Mouse (Mus musculus) adrenal gland, postnatal 14 days (tissue): ENCODE results near the gene Nrf1. TPM values are rescaled to one million over a fixed set of nuclear protein-coding genes. Genes with fewer than 3 reads are reported as not detected.

Experiments
- DNase-seq: peaks from one replicate; pipeline ENCODE4 v3.0.0; 2021; ENCODE audit warnings: mixed read lengths
- total RNA-seq: library from RNA; stranded (reverse); gene quantifications from 2 replicates; pipeline ENCODE4 v1.2.3, GENCODE M21; 2021

The Nrf1 gene
- total RNA-seq, 1 experiment from 2014 or later, result 23.3 TPM

DNA sequence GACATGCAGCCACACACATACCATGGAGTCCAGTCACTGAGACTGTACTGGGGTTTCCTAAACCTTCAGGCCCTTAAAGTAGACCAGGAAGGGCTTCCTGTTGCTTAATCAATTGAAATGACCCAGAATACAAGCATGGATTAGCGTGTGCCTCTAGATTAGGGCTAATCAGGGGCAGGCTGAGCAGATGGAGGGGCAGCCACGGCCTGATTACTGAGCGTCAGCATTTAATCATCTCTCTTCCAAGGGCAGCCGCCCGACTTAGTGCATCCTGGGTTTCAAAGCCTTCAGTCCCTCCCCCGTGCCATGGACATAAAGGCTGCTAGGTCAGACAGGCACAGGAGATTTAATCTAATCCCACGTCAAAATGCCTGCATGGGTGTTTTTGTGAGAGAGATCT, 99.3 kb downstream of the Nrf1 start:
- no peak for DNase-seq

DNA sequence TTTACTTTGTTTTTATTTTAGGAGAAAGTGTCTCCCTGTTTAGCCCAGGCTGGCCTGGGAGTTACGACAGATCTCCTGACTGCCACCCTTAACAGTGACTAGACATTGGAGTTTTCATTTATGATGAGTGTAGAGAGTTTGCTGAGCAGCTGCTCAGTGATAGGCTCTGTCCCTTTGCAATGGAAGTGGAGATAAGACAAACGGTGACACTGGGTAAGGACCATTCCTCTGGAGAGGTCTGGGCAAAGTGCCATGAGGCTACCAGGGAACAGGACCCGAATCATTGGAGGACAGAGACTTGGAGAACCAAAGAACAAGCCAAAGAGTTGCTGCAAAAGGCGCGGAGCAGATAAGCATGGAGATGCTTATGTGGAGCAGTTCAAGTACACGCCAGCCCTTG, 100.0 kb downstream of the Nrf1 start:
- DNase-seq, result no peak

GRCm38 (mm10) chr6:30150471-30150870, 102.7 kb downstream of the Nrf1 start:
- DNase-seq, result no peak

GRCm38 (mm10) chr6:30152163-30152562, 104.4 kb downstream of the Nrf1 start:
- DNase-seq, result no peak

GRCm38 (mm10) chr6:30152649-30153048, 104.9 kb downstream of the Nrf1 start:
- peak; percentile 28 for DNase-seq

GRCm38 (mm10) chr6:30153076-30153475, 105.3 kb downstream of the Nrf1 start:
- DNase-seq, result no peak

DNA sequence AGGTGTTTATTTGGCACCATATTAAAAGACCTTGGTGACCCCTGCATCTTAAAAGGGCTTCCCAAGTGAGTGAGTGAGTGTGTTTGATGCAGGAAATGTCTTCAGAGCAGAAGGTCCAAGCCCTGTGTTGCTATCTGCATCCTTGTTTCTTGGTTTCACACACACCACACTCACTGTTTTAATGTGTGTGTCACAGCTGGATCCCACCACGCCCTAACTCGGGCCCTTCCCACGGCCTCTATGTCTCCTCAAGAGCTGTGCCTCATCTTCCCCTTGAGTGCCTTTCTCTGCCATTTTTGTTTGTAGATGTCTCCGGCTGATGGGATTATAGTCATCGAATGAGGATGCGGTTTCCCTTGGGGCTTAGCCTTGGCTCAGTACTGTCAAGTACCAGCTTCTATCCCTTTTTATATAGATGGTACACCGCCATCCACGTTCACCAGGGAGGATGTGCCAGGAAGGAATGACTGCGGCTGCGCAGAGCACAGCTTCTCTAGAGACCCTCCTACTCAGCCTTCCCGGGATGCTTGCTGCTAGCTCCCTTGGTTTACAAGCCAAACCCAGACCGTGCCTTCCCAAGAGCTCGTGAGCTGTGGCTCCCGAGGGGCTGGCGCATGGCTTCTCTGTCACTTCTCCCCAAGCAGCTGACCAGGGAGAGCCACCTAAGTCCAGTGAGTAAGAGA, 106.1 kb downstream of the Nrf1 start:
- no peak for DNase-seq

- no peak for DNase-seq
Measured at GRCm38 (mm10) chr6:30159516-30160045, 111.8 kb downstream of the Nrf1 start.

GRCm38 (mm10) chr6:30160408-30160807, 112.6 kb downstream of the Nrf1 start:
- DNase-seq, result no peak

- peak; percentile 34 for DNase-seq
Measured at GRCm38 (mm10) chr6:30161618-30162017, 113.8 kb downstream of the Nrf1 start.

DNA sequence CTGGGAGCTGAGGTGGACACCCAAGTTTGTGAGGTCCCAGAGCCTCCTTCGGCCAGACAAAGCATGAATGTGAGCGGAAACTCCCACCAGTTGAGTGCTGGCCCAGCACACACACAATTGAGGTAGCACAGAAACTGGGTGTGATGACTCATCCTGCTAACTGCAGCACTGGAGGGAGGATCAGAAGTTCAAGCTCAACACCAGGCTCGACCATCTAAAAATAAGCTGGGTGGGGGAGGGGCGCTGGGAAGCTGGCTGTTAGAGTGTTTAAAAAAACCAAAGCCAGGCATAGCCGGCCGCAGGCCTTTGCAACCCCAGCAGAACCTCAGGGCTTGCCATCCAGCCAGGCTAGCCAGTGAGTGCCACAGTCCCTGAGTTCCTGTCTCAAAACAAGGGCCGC, 114.3 kb downstream of the Nrf1 start:
- no peak for DNase-seq

- no peak for DNase-seq
Measured at GRCm38 (mm10) chr6:30166349-30166748, 118.6 kb downstream of the Nrf1 start.

GRCm38 (mm10) chr6:30167192-30167591, 119.4 kb downstream of the Nrf1 start:
- no peak for DNase-seq

DNA sequence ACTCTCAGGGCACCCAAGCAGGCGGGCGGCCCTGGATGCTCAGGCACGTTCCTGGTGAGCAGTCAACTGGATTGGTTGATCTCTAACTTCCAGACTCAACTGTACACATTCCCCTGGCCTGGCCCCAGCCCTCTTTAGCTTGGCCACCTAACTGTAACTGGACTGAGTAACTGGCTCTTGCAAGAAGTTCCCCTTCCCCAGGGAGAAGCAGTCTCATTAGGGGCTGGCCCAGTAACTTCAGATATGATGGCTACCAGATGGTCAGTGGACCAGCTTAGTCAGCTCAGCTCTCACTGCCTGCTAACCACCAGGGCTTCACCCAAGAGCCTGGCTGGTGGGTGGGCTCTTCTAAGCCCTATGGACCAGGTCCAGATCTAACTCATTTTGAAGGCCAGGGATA, 120.5 kb downstream of the Nrf1 start:
- no peak for DNase-seq

GRCm38 (mm10) chr6:30169148-30169547, 121.4 kb downstream of the Nrf1 start:
- no peak for DNase-seq

DNA sequence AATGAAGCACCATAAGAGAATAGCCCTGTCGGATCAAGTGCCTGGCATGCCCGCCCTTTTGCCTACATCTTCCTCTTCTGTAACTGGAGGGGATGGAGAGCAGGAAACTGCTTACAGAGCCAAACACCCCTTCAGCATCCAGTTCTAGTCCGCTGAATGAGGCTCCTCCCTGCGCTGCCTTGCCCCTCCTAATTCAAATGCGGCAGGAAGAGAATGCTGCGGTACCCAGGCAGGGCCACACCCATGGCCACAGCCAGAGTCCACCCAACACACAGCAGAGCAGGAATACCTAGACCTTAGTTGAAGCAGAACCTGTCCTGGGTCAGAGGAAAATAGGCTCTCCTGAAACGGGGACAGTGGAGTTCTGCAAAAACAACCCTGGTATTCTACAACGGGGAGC, 123.4 kb downstream of the Nrf1 start:
- no peak for DNase-seq

DNA sequence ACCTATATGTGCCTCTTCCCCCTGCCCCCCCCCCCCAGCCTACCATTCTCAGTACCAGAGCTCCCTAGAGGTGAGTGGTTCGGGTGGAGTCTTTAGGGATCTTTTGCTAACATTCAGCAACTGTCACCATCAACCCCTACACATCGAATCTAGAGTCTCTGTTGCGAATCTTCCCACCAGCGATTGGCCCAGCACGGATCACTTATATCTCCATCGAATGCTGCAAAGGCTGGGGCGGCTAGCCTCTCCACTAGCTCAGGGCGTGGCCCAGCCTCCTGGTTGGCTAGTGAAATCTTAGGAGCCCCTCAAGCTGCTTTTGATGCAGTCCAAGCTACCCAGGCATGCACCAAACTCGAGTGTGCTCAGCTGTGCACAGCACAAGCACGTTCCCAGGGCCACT, 124.2 kb downstream of the Nrf1 start:
- DNase-seq, result no peak

DNA sequence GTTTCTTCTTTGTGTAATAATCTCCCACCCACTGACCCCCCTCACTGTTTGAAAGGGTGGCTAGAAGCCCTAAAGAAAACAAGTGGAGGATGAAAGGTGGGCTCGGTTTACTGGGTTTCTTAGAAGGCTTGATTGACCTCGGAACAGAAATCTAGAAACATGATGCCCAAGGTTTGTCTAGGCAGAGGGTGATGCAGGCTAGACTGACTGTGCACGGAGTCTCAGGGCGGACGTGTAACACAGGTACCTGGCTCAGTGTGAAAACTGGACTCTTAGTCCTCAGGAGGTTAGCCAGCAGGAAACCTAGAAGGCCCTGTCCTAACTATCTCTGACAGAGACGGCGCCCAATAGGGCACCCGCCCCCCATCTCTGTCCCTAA, 124.6 kb downstream of the Nrf1 start:
- DNase-seq, result no peak

DNA sequence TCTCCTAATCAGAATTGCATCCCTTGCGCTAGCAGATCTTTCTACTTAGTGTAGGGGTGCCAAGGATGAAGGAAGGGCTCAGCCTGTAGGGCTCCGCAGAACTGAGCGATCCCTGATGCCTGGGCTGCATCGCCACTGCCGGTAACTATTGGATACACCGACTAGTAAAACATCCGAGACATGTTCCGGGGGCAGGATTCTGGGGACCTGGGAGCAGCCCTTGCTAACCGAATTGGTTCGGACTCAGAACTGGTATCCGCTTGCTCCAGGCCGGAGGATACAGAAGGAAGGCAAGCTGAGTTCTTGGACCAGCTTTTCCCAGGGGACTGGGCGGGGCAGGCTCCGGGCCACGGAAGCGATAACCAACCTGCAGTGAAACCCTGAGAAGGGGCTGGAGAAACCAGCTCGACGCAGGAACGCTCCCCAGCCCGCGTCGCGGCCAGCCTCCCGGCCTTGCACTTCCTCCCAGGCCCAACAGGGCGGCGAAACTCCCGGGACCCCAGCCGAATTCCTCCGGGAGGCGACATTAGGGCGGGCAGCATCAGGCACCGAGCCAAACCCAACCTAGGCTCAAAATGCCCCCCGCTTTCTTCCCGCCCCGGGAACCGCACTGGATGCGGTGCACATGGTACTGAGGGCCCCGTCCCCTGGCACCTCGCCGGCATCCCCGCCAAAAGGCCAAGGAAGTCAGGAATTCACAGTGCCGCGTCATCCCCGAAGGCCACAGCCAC, 125.2 kb downstream of the Nrf1 start:
- peak; percentile 54 for DNase-seq

DNA sequence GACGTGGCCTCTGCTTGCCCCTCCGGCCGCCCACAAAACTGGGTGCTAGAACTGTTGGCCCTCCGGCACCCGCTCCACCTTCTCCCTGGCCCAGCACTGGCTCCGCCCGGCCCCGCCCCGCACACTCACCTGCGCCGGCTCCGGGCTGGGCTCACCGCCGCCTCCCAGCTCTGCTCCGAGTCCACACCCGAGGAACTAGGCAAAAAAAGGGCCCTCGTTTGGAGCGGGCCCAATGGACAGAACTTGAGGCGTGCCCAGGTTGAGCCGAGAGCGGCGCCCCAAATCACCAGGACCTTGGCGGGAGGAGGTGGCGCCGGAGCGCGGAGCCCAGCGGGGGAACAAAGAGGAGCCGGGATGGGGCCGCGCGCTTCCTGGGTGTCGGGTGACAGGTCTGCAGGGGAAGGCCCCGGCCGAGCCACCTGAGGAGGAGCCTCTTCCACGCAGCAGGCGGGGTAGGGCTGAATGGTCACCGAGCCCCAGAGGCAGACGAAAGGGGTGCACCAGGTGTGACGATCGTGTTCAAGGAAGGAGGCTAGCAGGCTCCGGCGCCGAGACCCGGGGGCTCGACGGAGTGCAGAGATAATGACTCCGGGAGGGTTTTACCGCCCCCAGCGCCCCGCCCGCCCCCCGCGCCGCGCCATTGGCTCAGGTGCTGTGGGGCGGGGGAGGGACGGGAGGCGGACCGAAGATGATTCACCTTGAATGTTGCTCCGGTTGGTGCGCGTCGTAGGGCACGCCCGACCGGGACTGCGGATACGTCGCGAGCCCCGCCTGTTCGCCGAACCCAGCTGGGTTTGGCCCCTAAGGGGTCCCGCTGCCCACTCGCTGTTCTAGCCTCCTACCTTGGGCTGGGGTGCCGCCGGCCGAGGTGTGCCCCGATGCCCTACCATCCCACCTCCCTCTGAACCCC, 126.0 kb downstream of the Nrf1 start:
- peak; percentile 61 for DNase-seq

DNA sequence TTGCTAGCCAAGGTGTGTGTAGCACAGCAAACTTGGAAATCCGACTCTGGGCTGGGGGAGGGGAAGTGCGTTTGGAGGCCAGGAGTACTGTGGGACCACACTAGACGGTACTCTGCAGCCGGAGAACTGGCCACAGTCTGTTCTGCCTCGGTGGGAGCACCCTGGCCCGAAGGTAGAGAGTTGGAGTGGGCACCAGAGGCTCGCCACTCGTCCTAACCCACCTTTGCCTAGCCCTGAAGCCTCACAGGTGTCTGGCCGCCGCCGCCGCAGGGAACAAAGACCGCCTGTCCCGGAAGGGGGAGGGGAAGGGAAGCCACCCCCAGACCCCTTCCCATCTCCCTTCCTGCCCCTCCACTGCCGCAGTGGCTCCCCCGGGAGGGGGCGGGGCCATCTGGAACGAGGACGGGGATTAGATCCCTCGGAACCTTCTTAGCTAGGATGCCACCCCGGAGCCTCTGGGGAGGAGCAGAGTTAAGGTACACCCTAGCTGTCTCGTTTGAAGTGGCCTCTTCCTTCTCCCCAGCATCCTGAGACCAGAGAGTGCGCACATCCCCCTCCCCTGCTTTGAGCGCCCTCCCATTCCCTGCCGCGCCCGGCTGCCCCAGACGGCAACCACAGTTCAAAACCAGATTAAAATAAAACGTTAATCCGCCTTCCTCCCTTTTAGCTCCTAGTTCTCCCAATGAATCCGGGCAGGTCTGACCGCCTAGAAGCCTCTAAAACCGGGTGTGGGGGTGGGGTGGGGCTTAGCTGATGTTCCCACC, 126.9 kb downstream of the Nrf1 start:
- DNase-seq, result peak; percentile 28
